17 mouse cellular contexts compared by ENCODE assay signal in the genomic region with DNA sequence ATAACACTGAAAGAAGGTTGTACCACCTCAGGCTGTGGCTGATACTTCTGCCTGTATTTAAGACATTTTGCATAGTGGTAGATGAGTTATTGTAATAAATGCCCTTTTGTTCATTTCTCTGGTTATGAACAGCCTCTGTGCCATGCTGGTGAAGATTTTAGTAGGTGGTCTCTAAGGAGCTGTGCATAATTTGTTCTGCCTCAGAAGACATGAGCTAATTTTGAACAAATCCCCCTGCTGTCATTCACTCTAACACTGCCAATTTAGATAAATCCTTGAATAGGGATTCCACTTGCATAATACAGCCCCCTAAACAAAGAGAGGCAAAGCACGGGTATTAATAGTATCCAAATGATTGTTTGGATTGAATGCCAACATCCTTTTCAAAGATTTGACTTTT.
A peak's percentile ranks its signal among the peaks of the same experiment; 100 is the strongest.
DNase-seq lines count a peak whose midpoint lies in the region; ATAC-seq and TF ChIP-seq lines count a peak whose summit lies in the region.
"Had no signal": no experiment of that assay in that cellular context is flagged by ENCODE, and none has a peak within 500 bp of the region (broad histone marks: within the 10 kb centered on the region; RNA-seq: fewer than 3 reads in every experiment).

No protein-coding gene starts in this region.

- peaks cover 5% of the 10 kb centered on the region for H3K4me1 ChIP-seq in forebrain, embryonic 12.5 days
- no peaks in the 10 kb centered on the region for H3K4me1 ChIP-seq in hindbrain, embryonic 14.5 days (replicated peaks; ENCODE audit: control insufficient read depth, insufficient read depth, low read length)
- no peaks in the 10 kb centered on the region; the same call in 1 of the 2 replicates for H3K4me1 ChIP-seq in midbrain, embryonic 16.5 days (ENCODE audit: control insufficient read depth, insufficient read depth, low read length)
- H3K4me1 ChIP-seq: embryonic facial prominence, embryonic 12.5 days; limb, embryonic 10.5 days; liver, embryonic 12.5 days; lung, embryonic 15.5 days had no signal

- H3K4me3 ChIP-seq in forebrain, embryonic 12.5 days (replicated peaks): no peak overlapping the region
- no peak overlapping the region for H3K4me3 ChIP-seq in hindbrain, embryonic 14.5 days (replicated peaks; ENCODE audit: low read length)
- H3K4me3 ChIP-seq in midbrain, embryonic 16.5 days (ENCODE audit: low read depth, low read length): no peak overlapping the region
- no peak overlapping the region for H3K4me3 ChIP-seq in layer of hippocampus, adult 2 months
- H3K4me3 ChIP-seq: embryonic facial prominence, embryonic 12.5 days; limb, embryonic 10.5 days; liver, embryonic 12.5 days; lung, embryonic 15.5 days had no signal

- TF ChIP-seq POLR2A in brain, embryonic 14.5 days (IDR thresholded peaks at IDR 0.05; ENCODE audit: borderline replicate concordance, extremely low read depth, insufficient read depth, insufficient read length, poor library complexity, severe bottlenecking): no peak

- DNase-seq in brain, embryonic 14.5 days (ENCODE audit: low read depth): peak; percentile 85
- DNase-seq in hindbrain, embryonic 14.5 days (ENCODE audit: low spot score): no peak
- DNase-seq in left cerebral cortex, adult 11 months (ENCODE audit: low spot score): no peak
- no peak for DNase-seq in layer of hippocampus, adult 2 months (ENCODE audit: low spot score in 2 of 2)
- no peak for DNase-seq in adrenal gland, adult 2 months
- DNase-seq: cerebellum, adult 11-12 months; heart, postnatal 14 days; right cerebral cortex, postnatal 14 days; thymus, postnatal 14 days had no signal

- H3K36me3 ChIP-seq in forebrain, embryonic 12.5 days (replicated peaks): no peaks in the 10 kb centered on the region
- H3K36me3 ChIP-seq in hindbrain, embryonic 14.5 days (replicated peaks; ENCODE audit: control insufficient read depth, insufficient read depth): no peaks in the 10 kb centered on the region
- no peaks in the 10 kb centered on the region for H3K36me3 ChIP-seq in midbrain, embryonic 16.5 days (ENCODE audit: control insufficient read depth, insufficient read depth, low read length)
- H3K36me3 ChIP-seq: embryonic facial prominence, embryonic 12.5 days; limb, embryonic 10.5 days; liver, embryonic 12.5 days; lung, embryonic 15.5 days had no signal

- no peak overlapping the region for H3K9ac ChIP-seq in forebrain, embryonic 12.5 days
- no peak overlapping the region for H3K9ac ChIP-seq in hindbrain, embryonic 14.5 days
- no peak overlapping the region for H3K9ac ChIP-seq in midbrain, embryonic 16.5 days (ENCODE audit: low read depth, low read length)
- H3K9ac ChIP-seq: embryonic facial prominence, embryonic 12.5 days; liver, embryonic 12.5 days; lung, embryonic 15.5 days had no signal

- 13% methylated on average over 1 of the region's 1 CpGs for WGBS in forebrain, embryonic 12.5 days
- WGBS in hindbrain, embryonic 14.5 days: 10% methylated on average over 1 of the region's 1 CpGs
- WGBS in midbrain, embryonic 16.5 days: 15% methylated on average over 1 of the region's 1 CpGs

- H3K4me2 ChIP-seq in forebrain, embryonic 12.5 days: no peak overlapping the region
- H3K4me2 ChIP-seq in hindbrain, embryonic 14.5 days (replicated peaks): no peak overlapping the region
- H3K4me2 ChIP-seq in midbrain, embryonic 16.5 days (ENCODE audit: low read length): no peak overlapping the region
- H3K4me2 ChIP-seq: embryonic facial prominence, embryonic 12.5 days; heart, embryonic 11.5 days; liver, embryonic 12.5 days; lung, embryonic 15.5 days had no signal

- no peaks in the 10 kb centered on the region for H3K9me3 ChIP-seq in forebrain, embryonic 12.5 days
- no peaks in the 10 kb centered on the region for H3K9me3 ChIP-seq in hindbrain, embryonic 14.5 days (ENCODE audit: control insufficient read depth, low read length)
- H3K9me3 ChIP-seq in midbrain, embryonic 16.5 days (replicated peaks; ENCODE audit: control insufficient read depth, low read length, poor library complexity, severe bottlenecking): no peaks in the 10 kb centered on the region
- H3K9me3 ChIP-seq: embryonic facial prominence, embryonic 12.5 days; limb, embryonic 10.5 days; liver, embryonic 12.5 days; lung, embryonic 15.5 days had no signal

- peaks cover 31% of the 10 kb centered on the region for H3K27me3 ChIP-seq in forebrain, embryonic 12.5 days
- H3K27me3 ChIP-seq in hindbrain, embryonic 14.5 days (ENCODE audit: control insufficient read depth, insufficient read depth, low read length): no peaks in the 10 kb centered on the region
- no peaks in the 10 kb centered on the region; the same call in 1 of the 2 replicates for H3K27me3 ChIP-seq in midbrain, embryonic 16.5 days (ENCODE audit: control insufficient read depth, insufficient read depth, low read depth, low read length)
- H3K27me3 ChIP-seq: embryonic facial prominence, embryonic 12.5 days; liver, embryonic 12.5 days; lung, embryonic 15.5 days had no signal

- peak; percentile 57 for ATAC-seq in forebrain, embryonic 12.5 days (ENCODE audit: low FRiP score)
- ATAC-seq in hindbrain, embryonic 14.5 days (ENCODE audit: low FRiP score): peak; percentile 82; the same call in 1 of the 2 replicates
- peak; percentile 32; the same call in 1 of the 2 replicates for ATAC-seq in midbrain, embryonic 16.5 days
- ATAC-seq: liver, embryonic 12.5 days had no signal

- TF ChIP-seq CTCF in brain, embryonic 14.5 days (IDR thresholded peaks at IDR 0.05; ENCODE audit: borderline replicate concordance, extremely low read depth, insufficient read depth, insufficient read length): no peak
- no peak for TF ChIP-seq CTCF in layer of hippocampus, adult 2 months (conservative IDR thresholded peaks at IDR 0.05)

- H3K27ac ChIP-seq in forebrain, embryonic 12.5 days: no peak overlapping the region
- no peak overlapping the region for H3K27ac ChIP-seq in hindbrain, embryonic 14.5 days
- no peak overlapping the region for H3K27ac ChIP-seq in midbrain, embryonic 16.5 days (ENCODE audit: low read length)
- H3K27ac ChIP-seq in layer of hippocampus, adult 2 months: no peak overlapping the region
- H3K27ac ChIP-seq: embryonic facial prominence, embryonic 12.5 days; limb, embryonic 10.5 days; liver, embryonic 12.5 days; lung, embryonic 15.5 days; stomach, postnatal 0 days had no signal

Comparison
In these comparisons a context has a peak if more than half of its experiments do, and no peak if none do; other contexts are left out.
1. ATAC-seq: peak in every context shown above with its lines; median percentile 82 in hindbrain, embryonic 14.5 days; 57 in forebrain, embryonic 12.5 days; 32 in midbrain, embryonic 16.5 days.